Mouse (Mus musculus) lung, embryonic 14.5 days (tissue): ENCODE measurements around the gene Xpr1. TPM values are rescaled to one million over a fixed set of nuclear protein-coding genes. Genes with fewer than 3 reads are reported as not detected.

Experiments
- ATAC-seq: fragments of 200-750 bp; cut with Nextera tagmentation; 2 replicates; pipeline ENCODE4 v1.8.0; 2017; ENCODE audit warnings: mild to moderate bottlenecking, moderate TSS enrichment, moderate library complexity; ENCODE audit not compliant: insufficient read depth
- DNase-seq: peaks from one replicate; pipeline ENCODE4 v3.0.0-alpha.2; 2015
- H3K27ac ChIP-seq: fragments of 300-500 bp; sonication (generic); 2 replicates; pipeline ENCODE4 v1.5.1; 2014; ENCODE audit warnings: low read depth, mild to moderate bottlenecking, moderate library complexity
- H3K27me3 ChIP-seq: fragments of 300-500 bp; sonication (generic); 2 replicates; pipeline ENCODE4 v1.6.1; 2014; ENCODE audit warnings: low read length, control low read depth; ENCODE audit not compliant: insufficient read depth
- H3K36me3 ChIP-seq: fragments of 300-500 bp; sonication (generic); 2 replicates; pipeline ENCODE4 v1.6.1; 2014; ENCODE audit warnings: control low read depth; ENCODE audit not compliant: insufficient read depth
- H3K4me1 ChIP-seq: fragments of 300-500 bp; sonication (generic); 2 replicates; pipeline ENCODE4 v1.6.1; 2014; ENCODE audit warnings: antibody characterized with exemption, control low read depth; ENCODE audit not compliant: insufficient read depth
- H3K4me2 ChIP-seq: fragments of 300-500 bp; sonication (generic); 2 replicates; pipeline ENCODE4 v1.6.1; 2014; ENCODE audit warnings: mild to moderate bottlenecking
- H3K4me3 ChIP-seq: fragments of 300-500 bp; sonication (generic); 2 replicates; pipeline ENCODE4 v1.5.1; 2014; ENCODE audit warnings: low read depth, low read length
- H3K9ac ChIP-seq: fragments of 300-500 bp; sonication (generic); 2 replicates; pipeline ENCODE4 v1.6.1; 2014
- H3K9me3 ChIP-seq: fragments of 300-500 bp; sonication (generic); 2 replicates; pipeline ENCODE4 v1.6.1; 2016; ENCODE audit warnings: low read depth, low read length, control low read depth
- CTCF ChIP-seq: IDR thresholded peaks from 2 replicates; pipeline ENCODE4 v1.5.1; 2016; ENCODE audit warnings: antibody characterized with exemption, low read depth
- whole genome bisulfite sequencing: fragments of 180-500 bp; shearing (Covaris S2); extraction: QIAGEN DNeasy Blood & Tissue Kit; methylation state at CpG from one replicate; pipeline ENCODE4 v1.1.7; 2014; 5-methylcytosine and 5-hydroxymethylcytosine counted together
- polyA plus RNA-seq: library from polyadenylated mRNA; unstranded; fragments of >200 nt; fragmentation: Nextera tagmentation; extraction: Ambion mirVana; gene quantifications from 2 replicates; pipeline ENCODE4 v1.2.1, GENCODE M21; 2014

Gene Xpr1
- polyA plus RNA-seq, 1 experiment from 2014 or later, result 6.8 TPM

GRCm38 (mm10) chr1:155335963-155336362 is 81.3 kb downstream of the Xpr1 start:
- Histone ChIP-seq H3K4me2 (no peak overlapping the region), H3K27me3 (no peaks in the 10 kb centered on the region), H3K9me3 (no peaks in the 10 kb centered on the region), H3K36me3 (no peaks in the 10 kb centered on the region), H3K9ac (no peak overlapping the region), H3K27ac (no peak overlapping the region), H3K4me1 (no peaks in the 10 kb centered on the region), H3K4me3 (no peak overlapping the region)
- WGBS, result 74% methylated on average over 6 of the region's 6 CpGs
- DNase-seq (no peak), ATAC-seq (no peak)
- TF ChIP-seq CTCF, result no peak

GRCm38 (mm10) chr1:155322183-155322582 is 95.0 kb downstream of the Xpr1 start:
- DNase-seq, result peak; percentile 11

DNA sequence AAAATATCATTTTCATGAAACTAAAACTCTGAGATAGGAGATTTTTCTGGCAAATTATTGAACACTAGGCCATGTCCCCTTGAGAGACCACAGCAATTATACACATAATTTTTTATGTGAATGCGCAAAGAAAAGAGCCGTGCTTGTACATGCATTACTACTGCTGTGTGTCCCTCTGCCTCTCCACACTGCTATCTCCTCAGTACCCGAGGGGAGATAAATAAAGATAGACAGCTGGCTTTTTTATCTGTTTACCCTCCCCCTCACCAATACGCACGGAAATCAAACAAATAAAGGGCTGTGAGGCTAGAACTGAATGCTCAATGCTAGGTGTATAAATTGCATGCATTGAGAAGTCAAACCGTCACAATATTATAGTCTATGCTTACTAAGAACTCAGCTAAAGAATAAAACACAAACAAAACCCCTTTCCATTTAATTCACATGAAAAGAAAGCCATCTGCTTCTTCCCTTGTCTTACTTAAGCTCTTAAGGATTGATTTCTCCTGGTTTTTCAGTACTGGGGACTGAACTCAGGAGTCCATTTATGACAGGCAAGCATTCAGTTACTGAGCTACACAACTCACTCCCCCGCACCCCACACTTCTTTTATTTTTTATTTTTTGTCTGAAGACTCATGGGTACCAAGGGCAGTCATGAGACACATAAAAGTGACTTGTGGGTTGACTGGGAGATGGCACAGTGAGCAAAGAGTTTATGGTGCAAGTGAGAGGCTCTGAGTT is 97.0 kb downstream of the Xpr1 start:
- Histone ChIP-seq H3K36me3 (no peaks in the 10 kb centered on the region), H3K4me3 (no peak overlapping the region), H3K27me3 (no peaks in the 10 kb centered on the region), H3K4me2 (no peak overlapping the region), H3K9me3 (no peaks in the 10 kb centered on the region), H3K9ac (no peak overlapping the region), H3K27ac (no peak overlapping the region), H3K4me1 (no peaks in the 10 kb centered on the region)
- ATAC-seq (no peak), DNase-seq (no peak)
- no peak for TF ChIP-seq CTCF
- 57% methylated on average over 7 of the region's 7 CpGs for WGBS

More at GRCm38 (mm10) chr1:155322183-155322582, 95.0 kb downstream of the Xpr1 start:
- H3K9me3 ChIP-seq, result no peaks in the 10 kb centered on the region
- H3K4me2 ChIP-seq, result no peak overlapping the region
- ATAC-seq, result no peak; the same call in 1 of the 2 replicates
- TF ChIP-seq CTCF, result no peak
- no peaks in the 10 kb centered on the region for H3K27me3 ChIP-seq
- H3K4me1 ChIP-seq, result no peaks in the 10 kb centered on the region
- no peak overlapping the region for H3K27ac ChIP-seq
- H3K36me3 ChIP-seq, result no peaks in the 10 kb centered on the region
- no peak overlapping the region for H3K9ac ChIP-seq
- no peak overlapping the region for H3K4me3 ChIP-seq
- WGBS, result 32% methylated on average over 1 of the region's 1 CpGs

DNA sequence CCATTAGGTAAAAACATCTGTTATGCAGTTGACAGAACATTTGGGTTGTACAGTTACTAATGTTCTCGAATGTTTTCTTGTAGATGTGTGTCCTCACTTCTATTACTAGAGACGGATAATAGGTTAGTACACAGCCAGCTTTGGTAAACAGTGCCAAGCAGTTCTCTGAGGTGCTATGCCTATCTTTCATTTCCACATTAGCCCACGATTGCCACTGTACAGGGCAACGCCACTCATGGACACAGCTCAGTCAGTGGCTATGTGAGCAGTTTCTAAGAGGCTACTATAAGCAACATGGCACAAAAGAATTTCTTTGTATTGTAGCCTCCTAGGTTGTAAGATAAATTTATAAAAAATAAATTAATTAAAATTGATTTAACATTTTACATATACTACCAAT is 97.7 kb downstream of the Xpr1 start:
- Histone ChIP-seq H3K4me2 (no peak overlapping the region), H3K4me3 (no peak overlapping the region), H3K27ac (no peak overlapping the region), H3K36me3 (no peaks in the 10 kb centered on the region), H3K9ac (no peak overlapping the region), H3K9me3 (no peaks in the 10 kb centered on the region), H3K27me3 (no peaks in the 10 kb centered on the region), H3K4me1 (no peaks in the 10 kb centered on the region)
- no peak for TF ChIP-seq CTCF
- DNase-seq (no peak), ATAC-seq (no peak)
- 70% methylated on average over 4 of the region's 4 CpGs for WGBS

DNA sequence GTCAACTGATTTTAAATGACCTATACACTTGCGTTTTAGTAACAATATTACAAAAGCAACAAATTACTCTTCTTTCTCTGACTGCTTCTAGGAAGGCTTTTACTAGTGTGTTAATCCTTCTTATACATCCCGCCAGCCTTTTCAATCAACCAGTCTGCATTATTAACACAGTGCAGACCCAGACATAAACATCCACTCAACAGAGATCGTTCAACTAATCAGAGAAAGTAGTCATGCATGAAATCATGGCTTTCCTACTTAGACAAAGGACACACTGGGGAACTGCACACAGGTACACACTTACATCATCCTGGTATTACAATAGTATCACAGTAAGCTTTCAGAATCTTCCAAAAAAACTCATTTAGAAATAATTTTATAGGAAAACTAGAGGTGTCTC is 105.5 kb downstream of the Xpr1 start:
- H3K9ac ChIP-seq, result no peak overlapping the region
- no peaks in the 10 kb centered on the region for H3K9me3 ChIP-seq
- TF ChIP-seq CTCF, result no peak
- H3K4me3 ChIP-seq, result no peak overlapping the region
- no peaks in the 10 kb centered on the region for H3K4me1 ChIP-seq
- no peak overlapping the region for H3K27ac ChIP-seq
- H3K36me3 ChIP-seq, result 0 out of 2 replicates have a peak, but pooled peaks cover 4% of the 10 kb centered on the region
- H3K27me3 ChIP-seq, result no peaks in the 10 kb centered on the region
- ATAC-seq (no peak), DNase-seq (no peak)
- WGBS, result 75% methylated on average over 3 of the region's 3 CpGs
- no peak overlapping the region for H3K4me2 ChIP-seq

GRCm38 (mm10) chr1:155306879-155307278 is 110.3 kb downstream of the Xpr1 start:
- H3K9ac ChIP-seq, result no peak overlapping the region
- TF ChIP-seq CTCF, result no peak

DNA sequence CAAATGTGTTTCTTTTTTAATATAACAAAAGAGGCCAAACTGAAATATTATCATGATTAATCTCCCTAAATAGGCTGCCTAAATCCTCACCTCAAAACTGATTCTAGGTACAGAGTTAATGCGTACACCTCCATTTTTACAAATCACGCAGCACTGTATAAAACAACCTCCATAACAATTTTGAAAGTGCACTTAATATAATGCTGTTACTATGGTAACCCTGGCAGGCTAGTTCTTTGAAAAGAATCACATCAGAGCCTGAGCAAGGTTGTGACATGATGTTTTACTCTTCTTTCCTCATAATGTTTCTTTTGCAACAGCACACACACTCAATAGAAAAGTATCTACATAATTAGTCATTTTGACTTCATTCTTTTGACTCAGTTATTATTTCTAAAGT is 113.8 kb downstream of the Xpr1 start:
- no peak for ATAC-seq
- Histone ChIP-seq H3K27ac (no peak overlapping the region), H3K4me2 (no peak overlapping the region), H3K4me3 (no peak overlapping the region), H3K4me1 (no peaks in the 10 kb centered on the region), H3K36me3 (0 out of 2 replicates have a peak, but pooled peaks cover 4% of the 10 kb centered on the region), H3K9me3 (no peaks in the 10 kb centered on the region), H3K27me3 (no peaks in the 10 kb centered on the region), H3K9ac (no peak overlapping the region)
- DNase-seq, result no peak
- 80% methylated on average over 2 of the region's 2 CpGs for WGBS
- no peak for TF ChIP-seq CTCF

More at GRCm38 (mm10) chr1:155306879-155307278, 110.3 kb downstream of the Xpr1 start:
- H3K4me1 ChIP-seq, result no peaks in the 10 kb centered on the region
- H3K4me2 ChIP-seq, result no peak overlapping the region
- no peaks in the 10 kb centered on the region for H3K27me3 ChIP-seq
- no peaks in the 10 kb centered on the region for H3K9me3 ChIP-seq
- H3K4me3 ChIP-seq, result no peak overlapping the region
- WGBS, result 62% methylated on average over 3 of the region's 3 CpGs
- H3K27ac ChIP-seq, result no peak overlapping the region
- DNase-seq (no peak), ATAC-seq (no peak)
- 0 out of 2 replicates have a peak, but pooled peaks cover 4% of the 10 kb centered on the region for H3K36me3 ChIP-seq
